ENCODE assay signal across 15 mouse cellular contexts in the genomic region with DNA sequence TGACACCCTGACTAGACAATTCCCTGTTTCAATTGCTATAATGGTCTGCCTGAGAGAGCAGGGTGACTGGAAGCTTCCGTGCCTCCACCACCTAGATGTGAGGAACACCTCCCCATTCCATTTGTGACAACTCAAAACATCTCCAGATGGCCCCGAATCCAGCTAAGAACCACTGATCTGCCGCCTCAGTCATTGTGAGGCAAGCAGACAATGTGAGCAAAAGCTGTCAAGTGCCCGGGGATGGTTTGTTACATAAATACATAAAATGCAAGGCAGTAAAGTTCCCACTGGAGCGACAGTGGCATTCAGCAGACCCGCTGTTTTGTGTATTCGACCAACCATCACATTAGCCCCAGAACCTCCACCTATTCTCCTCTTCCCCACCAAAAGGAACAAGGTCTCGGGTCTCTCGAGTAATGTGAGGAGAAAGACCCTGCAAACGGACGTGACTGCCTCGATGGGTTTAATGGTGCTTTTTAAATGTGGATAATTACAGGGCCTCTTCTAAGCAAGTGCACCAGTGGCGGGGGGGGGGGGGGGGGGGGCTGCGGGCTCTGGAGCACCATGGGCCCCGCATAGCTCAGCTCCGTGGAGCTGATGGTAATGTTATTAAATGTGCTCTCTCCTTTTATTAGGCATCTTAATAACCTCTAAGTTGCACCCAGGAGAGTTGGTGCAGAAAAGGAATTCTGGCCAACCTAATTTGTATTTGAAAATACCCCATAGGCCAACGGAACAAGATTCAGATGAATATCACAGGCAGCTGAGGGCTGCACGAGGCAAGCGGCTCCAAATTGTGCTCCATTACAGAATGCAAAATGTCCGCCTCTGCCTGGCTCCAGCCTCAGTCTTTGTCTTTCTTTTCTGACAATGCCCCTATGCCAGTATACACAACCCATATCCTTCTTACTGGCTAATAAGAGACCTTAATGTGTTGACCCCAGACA.
A peak's percentile ranks its signal among the peaks of the same experiment; 100 is the strongest.
DNase-seq lines count a peak whose midpoint lies in the region; ATAC-seq and TF ChIP-seq lines count a peak whose summit lies in the region.
"Had no signal": no experiment of that assay in that cellular context is flagged by ENCODE, and none has a peak within 500 bp of the region (broad histone marks: within the 10 kb centered on the region; RNA-seq: fewer than 3 reads in every experiment).

No protein-coding gene starts in this region.

- 41% methylated on average over 20 of the region's 20 CpGs for WGBS in forebrain, embryonic 16.5 days
- 43% methylated on average over 19 of the region's 20 CpGs for WGBS in limb, embryonic 11.5 days
- WGBS in midbrain, embryonic 16.5 days, result 42% methylated on average over 18 of the region's 20 CpGs
- WGBS in kidney, embryonic 14.5 days, result 50% methylated on average over 19 of the region's 20 CpGs
- WGBS in stomach, postnatal 0 days, result 78% methylated on average over 20 of the region's 20 CpGs

- H3K9ac ChIP-seq in forebrain, embryonic 16.5 days (replicated peaks; ENCODE audit: low read depth, low read length), result no peak overlapping the region
- no peak overlapping the region for H3K9ac ChIP-seq in limb, embryonic 11.5 days (ENCODE audit: low read length)
- H3K9ac ChIP-seq in midbrain, embryonic 16.5 days (ENCODE audit: low read depth, low read length), result no peak overlapping the region
- no peak overlapping the region; the same call in 1 of the 2 replicates for H3K9ac ChIP-seq in kidney, embryonic 14.5 days (ENCODE audit: low read depth, low read length)
- no peak overlapping the region for H3K9ac ChIP-seq in stomach, postnatal 0 days (ENCODE audit: low read length)
- H3K9ac ChIP-seq: liver, embryonic 12.5 days had no signal

- H3K4me2 ChIP-seq in forebrain, embryonic 16.5 days (ENCODE audit: low read length), result no peak overlapping the region
- H3K4me2 ChIP-seq in limb, embryonic 11.5 days (ENCODE audit: low read depth, severe bottlenecking), result no peak overlapping the region
- H3K4me2 ChIP-seq in midbrain, embryonic 16.5 days (ENCODE audit: low read length), result no peak overlapping the region
- H3K4me2 ChIP-seq in kidney, embryonic 14.5 days (replicated peaks; ENCODE audit: low read depth, low read length), result no peak overlapping the region
- H3K4me2 ChIP-seq in stomach, postnatal 0 days (replicated peaks; ENCODE audit: low read depth), result no peak overlapping the region
- H3K4me2 ChIP-seq: liver, embryonic 12.5 days had no signal

- H3K4me1 ChIP-seq in forebrain, embryonic 16.5 days (replicated peaks; ENCODE audit: control insufficient read depth, insufficient read depth, low read length), result peaks cover 3% of the 10 kb centered on the region; the same call in 1 of the 2 replicates
- peaks cover 11% of the 10 kb centered on the region for H3K4me1 ChIP-seq in limb, embryonic 11.5 days (ENCODE audit: control insufficient read depth, insufficient read depth, low read length)
- H3K4me1 ChIP-seq in midbrain, embryonic 16.5 days (ENCODE audit: control insufficient read depth, insufficient read depth, low read length), result 0 out of 2 replicates have a peak, but pooled peaks cover 3% of the 10 kb centered on the region
- H3K4me1 ChIP-seq in kidney, embryonic 14.5 days (ENCODE audit: control insufficient read depth, insufficient read depth, low read length), result no peaks in the 10 kb centered on the region
- no peaks in the 10 kb centered on the region for H3K4me1 ChIP-seq in stomach, postnatal 0 days (replicated peaks; ENCODE audit: control insufficient read depth, insufficient read depth)
- H3K4me1 ChIP-seq: liver, embryonic 12.5 days had no signal

- intact Hi-C loops in left cerebral cortex, postnatal 14 days (cut with DNase I), result no loop called here

- H3K27ac ChIP-seq in forebrain, embryonic 16.5 days (ENCODE audit: low read length), result no peak overlapping the region
- H3K27ac ChIP-seq in limb, embryonic 11.5 days (replicated peaks; ENCODE audit: low read depth, low read length), result 0 out of 2 replicates have a peak overlapping the region, but pooled peaks have one; percentile 30
- peak overlapping the region; percentile 13; the same call in 1 of the 2 replicates for H3K27ac ChIP-seq in midbrain, embryonic 16.5 days (ENCODE audit: low read length)
- H3K27ac ChIP-seq in kidney, embryonic 14.5 days (ENCODE audit: low read depth, low read length), result no peak overlapping the region
- H3K27ac ChIP-seq in stomach, postnatal 0 days (replicated peaks), result no peak overlapping the region
- H3K27ac ChIP-seq: left cerebral cortex, adult 2 months; liver, embryonic 12.5 days had no signal

- peak; percentile 64 for DNase-seq in brain, embryonic 14.5 days (ENCODE audit: low read depth)
- no peak for DNase-seq in limb, embryonic 11.5 days (ENCODE audit: low spot score)
- DNase-seq in left cerebral cortex, postnatal 14 days (ENCODE audit: low spot score in 2 of 2), result no peak
- no peak for DNase-seq in stomach, postnatal 0 days (ENCODE audit: low spot score)
- DNase-seq: adrenal gland, postnatal 14 days; cerebellum, postnatal 36 days; kidney, adult 11 months; lung, postnatal 14 days; right cerebral cortex, postnatal 14 days; thymus, adult 18-20 months had no signal

- H3K27me3 ChIP-seq in forebrain, embryonic 16.5 days (replicated peaks; ENCODE audit: control insufficient read depth, insufficient read depth, low read length), result no peaks in the 10 kb centered on the region
- H3K27me3 ChIP-seq in limb, embryonic 11.5 days (ENCODE audit: control insufficient read depth, insufficient read depth, low read length), result no peaks in the 10 kb centered on the region
- H3K27me3 ChIP-seq in midbrain, embryonic 16.5 days (ENCODE audit: control insufficient read depth, insufficient read depth, low read depth, low read length), result no peaks in the 10 kb centered on the region
- no peaks in the 10 kb centered on the region for H3K27me3 ChIP-seq in kidney, embryonic 14.5 days (ENCODE audit: control insufficient read depth, insufficient read depth, low read length)
- no peaks in the 10 kb centered on the region for H3K27me3 ChIP-seq in stomach, postnatal 0 days (ENCODE audit: control insufficient read depth, insufficient read depth, low read length)
- H3K27me3 ChIP-seq: liver, embryonic 12.5 days had no signal

- ATAC-seq in forebrain, embryonic 16.5 days, result peak; percentile 55; the same call in 1 of the 2 replicates
- no peak for ATAC-seq in limb, embryonic 11.5 days (ENCODE audit: insufficient number of reproducible peaks, low FRiP score, low TSS enrichment, low read depth)
- ATAC-seq in midbrain, embryonic 16.5 days, result 0 out of 2 replicates have a peak, but pooled peaks have one; percentile 51
- ATAC-seq in kidney, embryonic 14.5 days (ENCODE audit: low FRiP score, low TSS enrichment), result no peak
- ATAC-seq in stomach, postnatal 0 days (ENCODE audit: low FRiP score, low TSS enrichment), result no peak
- ATAC-seq: liver, embryonic 12.5 days had no signal

- no peak for TF ChIP-seq EP300 in stomach, postnatal 0 days (optimal IDR thresholded peaks at IDR 0.05)

- no peaks in the 10 kb centered on the region for H3K9me3 ChIP-seq in forebrain, embryonic 16.5 days (ENCODE audit: control insufficient read depth, low read length)
- no peaks in the 10 kb centered on the region for H3K9me3 ChIP-seq in limb, embryonic 11.5 days (ENCODE audit: control insufficient read depth, low read length)
- H3K9me3 ChIP-seq in midbrain, embryonic 16.5 days (replicated peaks; ENCODE audit: control insufficient read depth, low read length, poor library complexity, severe bottlenecking), result no peaks in the 10 kb centered on the region
- H3K9me3 ChIP-seq in kidney, embryonic 14.5 days (ENCODE audit: control insufficient read depth, low read length), result no peaks in the 10 kb centered on the region
- no peaks in the 10 kb centered on the region for H3K9me3 ChIP-seq in stomach, postnatal 0 days (ENCODE audit: control insufficient read depth, low read length)
- H3K9me3 ChIP-seq: liver, embryonic 12.5 days had no signal

- H3K4me3 ChIP-seq in forebrain, embryonic 16.5 days (replicated peaks; ENCODE audit: low read length), result no peak overlapping the region
- H3K4me3 ChIP-seq in limb, embryonic 11.5 days (ENCODE audit: low read depth, low read length), result no peak overlapping the region
- H3K4me3 ChIP-seq in midbrain, embryonic 16.5 days (ENCODE audit: low read depth, low read length), result no peak overlapping the region
- no peak overlapping the region for H3K4me3 ChIP-seq in kidney, embryonic 14.5 days (ENCODE audit: low read length)
- no peak overlapping the region for H3K4me3 ChIP-seq in stomach, postnatal 0 days (ENCODE audit: low read depth, low read length)
- H3K4me3 ChIP-seq: left cerebral cortex, adult 2 months; liver, embryonic 12.5 days had no signal

- TF ChIP-seq CTCF in brain, embryonic 14.5 days (IDR thresholded peaks at IDR 0.05; ENCODE audit: borderline replicate concordance, extremely low read depth, insufficient read depth, insufficient read length), result no peak
- no peak for TF ChIP-seq CTCF in stomach, postnatal 0 days (IDR thresholded peaks at IDR 0.05; ENCODE audit: low read depth)

- H3K36me3 ChIP-seq in forebrain, embryonic 16.5 days (ENCODE audit: control insufficient read depth, insufficient read depth), result no peaks in the 10 kb centered on the region
- H3K36me3 ChIP-seq in limb, embryonic 11.5 days (ENCODE audit: control insufficient read depth, insufficient read depth, low read length), result no peaks in the 10 kb centered on the region
- H3K36me3 ChIP-seq in midbrain, embryonic 16.5 days (ENCODE audit: control insufficient read depth, insufficient read depth, low read length), result no peaks in the 10 kb centered on the region
- H3K36me3 ChIP-seq in kidney, embryonic 14.5 days (ENCODE audit: control insufficient read depth, insufficient read depth, low read length), result no peaks in the 10 kb centered on the region
- no peaks in the 10 kb centered on the region for H3K36me3 ChIP-seq in stomach, postnatal 0 days (ENCODE audit: control insufficient read depth, insufficient read depth, low read length)
- H3K36me3 ChIP-seq: liver, embryonic 12.5 days had no signal

- no peak for TF ChIP-seq POLR2A in brain, embryonic 14.5 days (IDR thresholded peaks at IDR 0.05; ENCODE audit: borderline replicate concordance, extremely low read depth, insufficient read depth, insufficient read length, poor library complexity, severe bottlenecking)

Comparison
In these comparisons a context has a peak if more than half of its experiments do, and no peak if none do; other contexts are left out.
1. ATAC-seq: peak in forebrain, embryonic 16.5 days (single experiment) and midbrain, embryonic 16.5 days (single experiment); none in limb, embryonic 11.5 days (single experiment), kidney, embryonic 14.5 days (single experiment) and stomach, postnatal 0 days (single experiment).
2. H3K27ac ChIP-seq: peak in limb, embryonic 11.5 days (single experiment) and midbrain, embryonic 16.5 days (single experiment); none in forebrain, embryonic 16.5 days (single experiment), kidney, embryonic 14.5 days (single experiment) and stomach, postnatal 0 days (single experiment).